Mouse (Mus musculus) lung, postnatal 0 days (tissue): Measurements from ENCODE around the gene Nisch.

Source experiments
- CTCF ChIP-seq: IDR thresholded peaks from 2 replicates; pipeline ENCODE4 v1.5.1; 2016; ENCODE audit warnings: antibody characterized with exemption, mild to moderate bottlenecking
- EP300 ChIP-seq: IDR thresholded peaks from 2 replicates; pipeline ENCODE4 v1.6.1; 2016; ENCODE audit warnings: antibody characterized with exemption, mild to moderate bottlenecking, control low read depth

DNA sequence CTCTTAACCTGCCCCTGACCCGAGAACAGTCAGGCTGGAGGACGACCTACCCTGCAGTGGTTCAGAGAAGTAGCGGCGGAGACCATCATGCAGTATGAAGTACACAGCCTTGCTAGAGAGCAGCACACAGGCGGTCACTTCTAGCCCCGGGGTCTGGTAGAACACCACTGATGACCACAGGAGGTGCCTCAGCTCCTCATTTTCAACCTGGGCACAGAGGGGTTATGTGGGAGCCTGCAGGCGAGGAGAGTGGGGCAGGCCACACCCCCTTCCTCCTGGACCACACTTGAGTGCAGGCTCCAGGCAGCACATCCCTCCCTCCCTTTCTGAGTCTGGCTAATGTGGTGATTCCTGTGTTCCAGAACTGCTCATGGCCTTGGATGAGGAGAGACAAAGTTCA is 43.2 kb downstream of the Nisch start:
- TF ChIP-seq CTCF (no peak), EP300 (no peak)
